Mouse (Mus musculus): Measurements from ENCODE around the gene Efr3b. TPM values are rescaled to one million over a fixed set of nuclear protein-coding genes. Genes with fewer than 3 reads are reported as not detected.

Efr3b gene
- polyA plus RNA-seq, 1 experiment: 3.2 TPM

GRCm38 (mm10) chr12:4015741-4016140 is 23.0 kb downstream of the Efr3b start:
- TF ChIP-seq POLR2A (IDR thresholded peaks at IDR 0.05; ENCODE audit: borderline replicate concordance, low read depth, low read length): no peak
- TF ChIP-seq CTCF (IDR thresholded peaks at IDR 0.05; ENCODE audit: low read depth, low read length): no peak
- Histone ChIP-seq H3K27ac (ENCODE audit: insufficient read depth, low read depth, low read length) (no peak overlapping the region), H3K4me3 (ENCODE audit: insufficient read depth, low read length) (no peak overlapping the region), H3K4me1 (ENCODE audit: control insufficient read depth, insufficient read depth, low read length) (peaks cover 6% of the 10 kb centered on the region)

GRCm38 (mm10) chr12:4015255-4015654 is 23.5 kb downstream of the Efr3b start:
- H3K4me1 ChIP-seq (ENCODE audit: control insufficient read depth, insufficient read depth, low read length): peaks cover 2% of the 10 kb centered on the region
- H3K27ac ChIP-seq (ENCODE audit: insufficient read depth, low read depth, low read length): no peak overlapping the region
- H3K4me3 ChIP-seq (ENCODE audit: insufficient read depth, low read length): no peak overlapping the region
- TF ChIP-seq CTCF (IDR thresholded peaks at IDR 0.05; ENCODE audit: low read depth, low read length): no peak
- TF ChIP-seq POLR2A (IDR thresholded peaks at IDR 0.05; ENCODE audit: borderline replicate concordance, low read depth, low read length): no peak

GRCm38 (mm10) chr12:4011715-4012114 is 27.0 kb downstream of the Efr3b start:
- Histone ChIP-seq H3K4me3 (ENCODE audit: insufficient read depth, low read length) (no peak overlapping the region), H3K4me1 (ENCODE audit: control insufficient read depth, insufficient read depth, low read length) (no peaks in the 10 kb centered on the region), H3K27ac (ENCODE audit: insufficient read depth, low read depth, low read length) (no peak overlapping the region)
- no peak for TF ChIP-seq POLR2A (IDR thresholded peaks at IDR 0.05; ENCODE audit: borderline replicate concordance, low read depth, low read length)

- H3K4me1 ChIP-seq (ENCODE audit: control insufficient read depth, insufficient read depth, low read length): no peaks in the 10 kb centered on the region
- no peak for TF ChIP-seq POLR2A (IDR thresholded peaks at IDR 0.05; ENCODE audit: borderline replicate concordance, low read depth, low read length)
- no peak for TF ChIP-seq CTCF (IDR thresholded peaks at IDR 0.05; ENCODE audit: low read depth, low read length)
- H3K27ac ChIP-seq (ENCODE audit: insufficient read depth, low read depth, low read length): no peak overlapping the region
Observed at GRCm38 (mm10) chr12:4011301-4011700, 27.4 kb downstream of the Efr3b start.

GRCm38 (mm10) chr12:4008731-4009130 is 30.0 kb downstream of the Efr3b start:
- Histone ChIP-seq H3K27ac (ENCODE audit: insufficient read depth, low read depth, low read length) (no peak overlapping the region), H3K4me1 (ENCODE audit: control insufficient read depth, insufficient read depth, low read length) (no peaks in the 10 kb centered on the region), H3K4me3 (ENCODE audit: insufficient read depth, low read length) (no peak overlapping the region)
- no peak for TF ChIP-seq POLR2A (IDR thresholded peaks at IDR 0.05; ENCODE audit: borderline replicate concordance, low read depth, low read length)
- no peak for TF ChIP-seq CTCF (IDR thresholded peaks at IDR 0.05; ENCODE audit: low read depth, low read length)

More at GRCm38 (mm10) chr12:4011301-4011700, 27.4 kb downstream of the Efr3b start:
- H3K4me3 ChIP-seq (ENCODE audit: insufficient read depth, low read length): no peak overlapping the region

- TF ChIP-seq CTCF (IDR thresholded peaks at IDR 0.05; ENCODE audit: low read depth, low read length) (no peak), POLR2A (IDR thresholded peaks at IDR 0.05; ENCODE audit: borderline replicate concordance, low read depth, low read length) (no peak)
- H3K27ac ChIP-seq (ENCODE audit: insufficient read depth, low read depth, low read length): no peak overlapping the region
- H3K4me3 ChIP-seq (ENCODE audit: insufficient read depth, low read length): no peak overlapping the region
- no peaks in the 10 kb centered on the region for H3K4me1 ChIP-seq (ENCODE audit: control insufficient read depth, insufficient read depth, low read length)
Observed at GRCm38 (mm10) chr12:4007766-4008165, 30.9 kb downstream of the Efr3b start.

- TF ChIP-seq CTCF (IDR thresholded peaks at IDR 0.05; ENCODE audit: low read depth, low read length): no peak
- no peak for TF ChIP-seq POLR2A (IDR thresholded peaks at IDR 0.05; ENCODE audit: borderline replicate concordance, low read depth, low read length)
- Histone ChIP-seq H3K4me3 (ENCODE audit: insufficient read depth, low read length) (no peak overlapping the region), H3K4me1 (ENCODE audit: control insufficient read depth, insufficient read depth, low read length) (no peaks in the 10 kb centered on the region), H3K27ac (ENCODE audit: insufficient read depth, low read depth, low read length) (no peak overlapping the region)
Observed at GRCm38 (mm10) chr12:4007181-4007580, 31.5 kb downstream of the Efr3b start.

GRCm38 (mm10) chr12:4006079-4006478 is 32.6 kb downstream of the Efr3b start:
- Histone ChIP-seq H3K4me3 (ENCODE audit: insufficient read depth, low read length) (no peak overlapping the region), H3K27ac (ENCODE audit: insufficient read depth, low read depth, low read length) (no peak overlapping the region), H3K4me1 (ENCODE audit: control insufficient read depth, insufficient read depth, low read length) (no peaks in the 10 kb centered on the region)
- no peak for TF ChIP-seq POLR2A (IDR thresholded peaks at IDR 0.05; ENCODE audit: borderline replicate concordance, low read depth, low read length)
- no peak for TF ChIP-seq CTCF (IDR thresholded peaks at IDR 0.05; ENCODE audit: low read depth, low read length)

- TF ChIP-seq POLR2A (IDR thresholded peaks at IDR 0.05; ENCODE audit: borderline replicate concordance, low read depth, low read length): no peak
- no peak for TF ChIP-seq CTCF (IDR thresholded peaks at IDR 0.05; ENCODE audit: low read depth, low read length)
- Histone ChIP-seq H3K4me1 (ENCODE audit: control insufficient read depth, insufficient read depth, low read length) (no peaks in the 10 kb centered on the region), H3K27ac (ENCODE audit: insufficient read depth, low read depth, low read length) (no peak overlapping the region)
Observed at GRCm38 (mm10) chr12:4004648-4005047, 34.1 kb downstream of the Efr3b start.

GRCm38 (mm10) chr12:4000406-4000805 is 38.3 kb downstream of the Efr3b start:
- no peak for TF ChIP-seq CTCF (IDR thresholded peaks at IDR 0.05; ENCODE audit: low read depth, low read length)
- Histone ChIP-seq H3K27ac (ENCODE audit: insufficient read depth, low read depth, low read length) (no peak overlapping the region), H3K4me1 (ENCODE audit: control insufficient read depth, insufficient read depth, low read length) (no peaks in the 10 kb centered on the region), H3K4me3 (ENCODE audit: insufficient read depth, low read length) (no peak overlapping the region)

More at GRCm38 (mm10) chr12:4004648-4005047, 34.1 kb downstream of the Efr3b start:
- no peak overlapping the region for H3K4me3 ChIP-seq (ENCODE audit: insufficient read depth, low read length)

GRCm38 (mm10) chr12:3996749-3997148 is 42.0 kb downstream of the Efr3b start:
- Histone ChIP-seq H3K27ac (ENCODE audit: insufficient read depth, low read depth, low read length) (no peak overlapping the region), H3K4me1 (ENCODE audit: control insufficient read depth, insufficient read depth, low read length) (no peaks in the 10 kb centered on the region), H3K4me3 (ENCODE audit: insufficient read depth, low read length) (no peak overlapping the region)
- TF ChIP-seq CTCF (IDR thresholded peaks at IDR 0.05; ENCODE audit: low read depth, low read length) (no peak), POLR2A (IDR thresholded peaks at IDR 0.05; ENCODE audit: borderline replicate concordance, low read depth, low read length) (no peak)
